Mouse (Mus musculus) spleen, postnatal 14 days (tissue): ENCODE results near the gene Gp1ba.
A peak's percentile ranks its signal among the peaks of the same experiment; 100 is the strongest.

Experiments
- DNase-seq, 2 experiments: peaks; one replicate each; pipeline ENCODE4 v3.0.0; 2021 to 2022; ENCODE audit warnings: low spot score in 2 of 2

Gp1ba gene

DNA sequence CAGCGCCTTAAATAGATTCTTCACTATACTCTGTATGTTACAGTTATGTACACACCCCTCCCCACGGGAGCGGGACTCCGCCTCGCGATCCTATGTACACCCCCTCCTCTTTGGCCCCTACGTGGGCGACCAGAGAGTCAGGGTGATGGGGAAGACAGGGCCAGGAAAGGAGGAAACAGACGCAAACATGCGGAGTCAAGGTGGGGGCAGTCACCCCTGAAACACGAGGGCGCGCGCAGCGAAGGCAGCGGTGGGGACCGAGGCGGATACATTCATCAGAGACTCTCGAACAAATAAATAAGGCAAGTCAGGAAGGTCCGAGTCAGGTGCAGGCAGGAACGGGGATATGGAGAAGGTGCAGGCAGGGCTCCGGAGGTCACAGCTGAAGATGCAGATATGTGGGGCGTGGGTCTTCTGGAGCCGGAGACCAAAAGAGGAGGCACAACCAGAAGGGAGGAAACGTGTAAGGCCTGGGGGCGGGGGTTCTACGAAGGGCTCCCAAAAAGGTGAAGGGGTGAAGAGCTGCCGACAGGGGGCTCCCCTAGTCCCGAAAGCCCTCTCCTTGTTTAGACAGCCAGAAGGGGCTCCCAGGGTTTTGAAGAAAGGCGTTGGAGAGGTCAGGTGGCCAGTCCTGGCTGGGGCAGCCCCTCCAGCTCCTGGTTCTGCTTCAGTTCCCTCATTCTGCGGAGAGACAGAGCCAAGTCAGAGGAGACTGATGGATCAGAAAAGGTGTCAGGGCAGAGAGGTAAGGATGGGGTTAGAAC, 30.8 kb downstream of the Gp1ba start:
- peak; percentile 64 to 75 for DNase-seq

DNA sequence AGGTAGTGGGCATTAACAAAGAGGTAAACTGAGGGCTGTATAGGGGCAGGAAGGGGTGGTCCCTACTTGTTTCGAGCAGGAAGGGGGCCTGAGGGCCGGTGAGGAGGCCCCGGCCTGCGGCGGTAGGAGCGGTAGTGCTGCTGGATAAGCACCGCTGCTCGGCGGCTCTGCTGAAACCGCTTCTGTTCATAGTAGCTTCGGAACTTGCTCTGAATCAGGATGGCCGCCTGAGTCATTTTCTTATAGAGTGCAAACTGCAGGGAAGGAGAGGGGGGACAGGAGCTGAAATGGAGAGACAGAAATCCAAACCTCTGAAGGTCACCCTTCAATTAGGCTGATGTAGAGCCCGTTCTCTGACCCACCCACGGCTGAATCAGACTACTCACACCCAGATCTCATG, 31.6 kb downstream of the Gp1ba start:
- no peak for DNase-seq

DNA sequence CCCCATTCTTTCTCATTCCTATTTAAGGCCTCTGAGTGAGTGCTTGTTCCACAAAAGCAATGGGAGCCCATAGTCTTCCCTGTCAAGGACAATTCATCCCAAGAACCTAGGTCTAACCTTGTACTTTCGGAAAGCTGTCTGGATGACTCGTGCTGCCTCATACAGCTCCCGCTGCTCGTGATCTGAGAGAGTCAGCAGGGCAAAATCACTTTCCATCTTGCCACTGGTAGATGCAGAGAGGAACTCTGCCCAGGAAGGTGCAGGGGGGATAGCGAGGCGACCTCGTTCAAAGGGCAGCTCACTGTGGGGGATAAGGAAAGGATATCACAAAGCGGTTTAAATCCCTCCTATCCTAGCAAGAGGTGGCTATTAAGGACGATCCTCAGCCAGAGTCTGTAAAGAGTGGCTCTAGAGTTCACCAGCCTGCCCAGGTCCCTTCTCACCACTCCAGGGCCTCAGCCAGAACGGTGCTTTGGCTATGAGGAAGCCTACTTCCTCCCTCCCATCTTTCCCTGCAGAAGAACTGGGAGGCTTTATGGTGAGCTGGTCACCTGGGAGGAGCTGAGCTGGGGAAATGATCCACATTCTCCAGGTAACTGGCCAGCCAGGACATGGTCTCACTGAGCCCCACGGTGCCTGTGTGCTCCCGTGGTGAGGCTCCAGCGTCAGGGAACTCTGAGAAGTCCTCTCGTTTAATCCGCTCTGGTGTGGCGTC, 32.6 kb downstream of the Gp1ba start:
- no peak for DNase-seq

DNA sequence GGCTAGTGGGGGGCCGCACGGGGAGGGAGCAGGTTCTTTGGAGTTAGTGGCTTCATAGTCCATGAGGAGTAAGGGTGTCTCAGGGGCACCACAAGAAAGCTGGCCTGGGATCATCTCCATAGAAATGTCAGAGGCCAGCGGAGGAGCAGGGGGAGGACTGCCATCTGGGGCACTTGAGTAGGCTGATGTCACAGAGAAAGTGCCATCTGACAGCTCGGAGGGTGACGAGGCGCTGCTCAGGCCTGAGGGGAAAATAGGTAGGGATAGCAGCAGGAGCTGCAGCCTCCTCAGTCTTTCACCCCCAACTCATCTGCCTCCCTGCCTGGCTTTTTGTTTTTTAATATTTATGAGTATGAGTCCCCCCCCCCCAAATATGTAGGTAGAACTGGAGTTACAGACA, 35.1 kb downstream of the Gp1ba start:
- DNase-seq: no peak

DNA sequence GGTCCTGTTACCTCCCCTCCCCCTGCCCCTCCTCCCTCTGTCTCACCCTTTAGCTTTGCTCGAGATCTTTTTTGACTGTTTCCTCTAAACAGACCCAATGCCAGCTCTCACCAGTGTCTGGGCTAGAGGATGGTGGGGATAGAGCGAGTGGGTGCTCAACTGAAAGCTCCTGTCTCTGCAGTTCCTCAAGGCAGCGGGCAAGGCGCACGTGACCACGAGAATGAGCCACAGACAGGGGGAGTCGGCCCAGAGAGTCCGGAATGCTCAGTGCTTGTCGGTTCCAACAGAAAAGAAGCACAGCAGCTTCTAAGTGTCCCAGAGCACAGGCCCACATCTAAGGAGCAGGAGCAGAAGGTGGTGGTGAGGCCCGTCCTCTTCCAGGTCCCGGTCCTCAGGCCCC, 35.6 kb downstream of the Gp1ba start:
- no peak for DNase-seq

GRCm38 (mm10) chr11:70678092-70678491, 39.2 kb downstream of the Gp1ba start:
- DNase-seq: no peak

- DNase-seq: no peak
Measured at GRCm38 (mm10) chr11:70678576-70678975, 39.7 kb downstream of the Gp1ba start.

DNA sequence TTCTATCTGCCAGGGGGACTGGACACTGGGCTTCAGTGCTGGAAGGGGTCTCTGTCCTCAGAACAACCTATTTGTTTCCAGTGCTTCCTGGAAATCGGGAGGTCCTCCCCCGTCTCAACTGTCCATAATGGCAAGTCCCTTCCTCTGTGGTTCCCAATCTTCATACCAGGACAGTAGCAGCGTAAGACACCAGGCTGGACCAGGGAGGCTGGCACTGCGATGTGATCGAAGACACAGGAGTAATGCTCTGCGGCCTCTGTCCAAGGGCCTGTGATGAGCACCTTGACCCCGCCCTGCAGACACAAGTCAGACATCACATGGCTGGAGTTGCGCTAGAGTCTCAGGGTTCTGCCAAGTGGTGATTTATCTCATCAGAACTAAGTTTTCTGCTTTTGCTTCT, 40.4 kb downstream of the Gp1ba start:
- DNase-seq: no peak

GRCm38 (mm10) chr11:70679894-70680293, 41.0 kb downstream of the Gp1ba start:
- DNase-seq: peak in 1 of 2 experiments; percentile 40

- no peak for DNase-seq
Measured at GRCm38 (mm10) chr11:70681170-70681569, 42.2 kb downstream of the Gp1ba start.

GRCm38 (mm10) chr11:70681897-70682581, 43.1 kb downstream of the Gp1ba start:
- DNase-seq: no peak

GRCm38 (mm10) chr11:70683640-70684039, 44.7 kb downstream of the Gp1ba start:
- DNase-seq: no peak

GRCm38 (mm10) chr11:70686901-70687566, 48.1 kb downstream of the Gp1ba start:
- DNase-seq: no peak

DNA sequence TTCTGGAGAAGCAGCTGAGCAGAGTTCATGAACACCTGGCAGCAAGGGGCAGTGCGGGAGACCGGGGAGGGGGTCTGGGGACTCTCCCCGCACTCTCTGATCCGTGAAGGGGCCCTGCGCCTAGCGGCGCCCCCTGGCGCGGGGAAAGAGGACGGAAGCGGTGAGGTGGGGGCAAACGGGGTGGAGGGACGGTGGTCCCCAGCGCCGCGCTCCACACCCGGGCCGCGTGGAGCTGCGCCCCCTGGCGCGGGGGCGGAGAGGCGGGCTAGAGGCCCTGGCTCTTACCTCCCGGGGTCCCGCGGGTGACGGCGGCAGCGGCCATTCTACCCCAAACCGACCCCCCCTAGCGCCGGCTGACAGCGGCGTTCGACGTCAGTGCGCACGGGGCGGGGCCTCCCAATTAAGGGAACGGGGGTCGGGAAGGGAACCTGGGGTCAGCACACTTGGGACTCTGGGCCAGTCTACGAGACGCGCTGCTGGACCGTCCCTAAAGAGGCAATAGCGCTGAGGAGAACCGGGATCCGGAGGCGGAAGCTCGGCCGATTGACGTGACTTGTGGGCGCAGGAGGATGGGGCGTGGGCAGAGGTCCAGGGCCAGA, 48.8 kb downstream of the Gp1ba start, which contains the start of gene Camta2:
TSS of gene Camta2 (minus strand) at position 505 of the 599 bp plus-strand sequence.
- peak; percentile 63 to 78 for DNase-seq

DNA sequence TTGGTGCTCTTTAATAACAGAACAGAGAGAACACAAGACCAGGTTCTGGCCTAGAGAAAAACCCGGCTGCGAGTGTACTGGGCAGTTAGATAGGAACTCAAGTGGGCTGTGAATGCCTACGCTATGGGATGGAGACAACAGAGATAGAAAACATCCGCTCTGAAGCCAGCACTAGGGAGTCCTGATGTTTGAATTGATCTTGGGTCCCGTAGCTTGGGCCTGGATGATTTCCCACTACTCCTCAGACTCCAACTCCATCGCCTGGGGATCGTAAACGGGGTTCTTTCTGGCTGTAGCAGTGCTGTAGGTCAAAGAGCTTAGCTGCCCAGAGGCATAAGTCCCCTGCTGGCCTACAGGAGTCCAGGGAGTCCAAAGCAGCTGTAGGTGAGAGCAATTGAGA, 49.5 kb downstream of the Gp1ba start:
- DNase-seq: no peak

GRCm38 (mm10) chr11:70689578-70689977, 50.7 kb downstream of the Gp1ba start:
- no peak for DNase-seq
